Mouse (Mus musculus): ENCODE measurements around the gene Itih4.

DNA sequence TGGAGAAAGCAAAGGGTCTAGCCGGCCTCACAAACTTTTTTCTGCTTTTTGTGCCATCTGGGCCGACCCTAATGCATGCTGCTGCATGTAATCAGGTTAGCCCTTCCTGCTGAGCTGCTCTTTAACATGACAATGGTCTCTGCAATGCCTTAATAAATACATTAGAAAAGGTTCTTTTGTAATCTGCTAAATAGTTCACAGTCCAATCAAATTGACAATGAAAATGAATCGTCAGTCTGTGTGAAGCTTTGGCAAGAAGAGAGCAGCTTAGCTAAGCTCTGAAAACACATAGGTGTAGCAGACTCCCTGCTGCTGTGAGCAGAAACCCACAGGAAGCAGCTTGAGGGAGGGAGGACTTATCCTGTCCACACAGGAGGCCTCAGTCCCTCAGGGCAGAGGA is 13.7 kb downstream of the Itih4 start:
- TF ChIP-seq GATA1 (IDR thresholded peaks at IDR 0.05; ENCODE audit: borderline replicate concordance, low read length) = no peak
- TF ChIP-seq FLI1 (IDR thresholded peaks at IDR 0.05; ENCODE audit: low read length) = no peak

Data from megakaryocyte, embryonic 14.5 days (primary cell).